8 mouse cellular contexts compared by ENCODE assay signal in genomic region chr8:70674716-70675115, GRCm38 (mm10). TPM values are rescaled to one million over a fixed set of nuclear protein-coding genes. Genes with fewer than 3 reads are reported as not detected.
DNase-seq lines count a peak whose midpoint lies in the region; ATAC-seq lines count a peak whose summit lies in the region.

No protein-coding gene starts in this region.

- peak overlapping the region; percentile 68; the same call in 1 of the 2 replicates for H3K4me2 ChIP-seq in embryonic facial prominence, embryonic 13.5 days
- H3K4me2 ChIP-seq in limb, embryonic 13.5 days (replicated peaks): peak overlapping the region; percentile 81; the same call in 1 of the 2 replicates

- DNase-seq in heart, embryonic 10.5 days (ENCODE audit: low spot score): no peak
- DNase-seq in heart, adult 8-10 months (ENCODE audit: low spot score): no peak
- peak; percentile 18 to 19 for DNase-seq in B cell, adult 2 months
- DNase-seq in right cerebral cortex, postnatal 14 days: no peak
- DNase-seq in left cerebral cortex, adult 8-10 months (ENCODE audit: low spot score in 2 of 2): no peak
- no peak for DNase-seq in urinary bladder, postnatal 36 days (ENCODE audit: low spot score in 2 of 2)

- H3K4me3 ChIP-seq in heart, embryonic 10.5 days: no peak overlapping the region; the same call in 1 of the 2 replicates
- no peak overlapping the region for H3K4me3 ChIP-seq in embryonic facial prominence, embryonic 13.5 days
- 0 out of 2 replicates have a peak overlapping the region, but pooled peaks have one; percentile 69 for H3K4me3 ChIP-seq in limb, embryonic 13.5 days

- H3K27me3 ChIP-seq in heart, embryonic 10.5 days (ENCODE audit: insufficient read depth, poor library complexity, severe bottlenecking): no peaks in the 10 kb centered on the region
- no peaks in the 10 kb centered on the region for H3K27me3 ChIP-seq in embryonic facial prominence, embryonic 13.5 days
- H3K27me3 ChIP-seq in limb, embryonic 13.5 days: no peaks in the 10 kb centered on the region

- no peak for ATAC-seq in embryonic facial prominence, embryonic 13.5 days (ENCODE audit: insufficient number of reproducible peaks, insufficient read depth, low FRiP score, low TSS enrichment, low read depth)
- no peak for ATAC-seq in limb, embryonic 13.5 days (ENCODE audit: low FRiP score, low read depth)

- peak overlapping the region; percentile 80; the same call in 1 of the 2 replicates for H3K9ac ChIP-seq in embryonic facial prominence, embryonic 13.5 days
- peak overlapping the region; percentile 77; the same call in 1 of the 2 replicates for H3K9ac ChIP-seq in limb, embryonic 13.5 days

- H3K36me3 ChIP-seq in heart, embryonic 10.5 days: peaks cover 32% of the 10 kb centered on the region
- H3K36me3 ChIP-seq in embryonic facial prominence, embryonic 13.5 days: peaks cover 35% of the 10 kb centered on the region
- peaks cover 36% of the 10 kb centered on the region for H3K36me3 ChIP-seq in limb, embryonic 13.5 days

- no peaks in the 10 kb centered on the region for H3K9me3 ChIP-seq in heart, embryonic 10.5 days
- no peaks in the 10 kb centered on the region for H3K9me3 ChIP-seq in embryonic facial prominence, embryonic 13.5 days
- no peaks in the 10 kb centered on the region for H3K9me3 ChIP-seq in limb, embryonic 13.5 days

- H3K4me1 ChIP-seq in heart, embryonic 10.5 days: peaks cover 25% of the 10 kb centered on the region
- H3K4me1 ChIP-seq in embryonic facial prominence, embryonic 13.5 days: peaks cover 18% of the 10 kb centered on the region
- H3K4me1 ChIP-seq in limb, embryonic 13.5 days: peaks cover 17% of the 10 kb centered on the region

- WGBS in heart, embryonic 10.5 days: 80% methylated on average over 4 of the region's 4 CpGs
- WGBS in embryonic facial prominence, embryonic 13.5 days: 63% methylated on average over 4 of the region's 4 CpGs
- WGBS in limb, embryonic 13.5 days: 73% methylated on average over 4 of the region's 4 CpGs

- H3K27ac ChIP-seq in heart, embryonic 10.5 days: peak overlapping the region; percentile 95
- no peak overlapping the region for H3K27ac ChIP-seq in embryonic facial prominence, embryonic 13.5 days
- no peak overlapping the region for H3K27ac ChIP-seq in limb, embryonic 13.5 days

RNA-seq across cellular contexts. Expression of gene Lsm4, which starts 1.7 kb away (rescaled TPM):
- 344 and 410 TPM in 2 replicates for polyA plus RNA-seq in heart, embryonic 10.5 days (2016; fragmentation: Nextera tagmentation; extraction: Ambion mirVana)
- total RNA-seq in heart, adult 8-10 months (2022): 10 to 100 TPM; 57.9 to 67.1 (median 63.4) TPM
- 248 and 270 TPM in 2 replicates for polyA plus RNA-seq in embryonic facial prominence, embryonic 13.5 days (2015; fragmentation: Nextera tagmentation; extraction: Ambion mirVana)
- 240 and 246 TPM in 2 replicates for polyA plus RNA-seq in limb, embryonic 13.5 days (2015; fragmentation: Nextera tagmentation; extraction: Ambion mirVana)
- 10 to 100 TPM; 61.5 to 65.0 (median 63.0) TPM for total RNA-seq in left cerebral cortex, adult 8-10 months (2022)

RNA-seq across cellular contexts. Expression of gene Pgpep1, which starts 14.5 kb away (rescaled TPM):
- polyA plus RNA-seq in heart, embryonic 10.5 days (2016; fragmentation: Nextera tagmentation; extraction: Ambion mirVana): 38.0 and 42.0 TPM in 2 replicates
- total RNA-seq in heart, adult 8-10 months (2022): 10 to 100 TPM; 40.0 to 57.7 (median 44.4) TPM
- 50.5 and 63.1 TPM in 2 replicates for polyA plus RNA-seq in embryonic facial prominence, embryonic 13.5 days (2015; fragmentation: Nextera tagmentation; extraction: Ambion mirVana)
- 68.2 and 71.1 TPM in 2 replicates for polyA plus RNA-seq in limb, embryonic 13.5 days (2015; fragmentation: Nextera tagmentation; extraction: Ambion mirVana)
- total RNA-seq in left cerebral cortex, adult 8-10 months (2022): 10 to 100 TPM; 11.2 to 17.0 (median 13.4) TPM

RNA-seq across cellular contexts. Expression of gene Jund, which starts 24.0 kb away (rescaled TPM):
- 76.3 and 116 TPM in 2 replicates for polyA plus RNA-seq in heart, embryonic 10.5 days (2016; fragmentation: Nextera tagmentation; extraction: Ambion mirVana)
- 100 to 1,000 TPM in 3 of 4 experiments, 10 to 100 TPM in 1; 84.2 to 134 (median 114) TPM for total RNA-seq in heart, adult 8-10 months (2022)
- polyA plus RNA-seq in embryonic facial prominence, embryonic 13.5 days (2015; fragmentation: Nextera tagmentation; extraction: Ambion mirVana): 54.7 and 68.5 TPM in 2 replicates
- 57.3 and 61.1 TPM in 2 replicates for polyA plus RNA-seq in limb, embryonic 13.5 days (2015; fragmentation: Nextera tagmentation; extraction: Ambion mirVana)
- total RNA-seq in left cerebral cortex, adult 8-10 months (2022): 100 to 1,000 TPM; 206 to 222 (median 214) TPM

RNA-seq across cellular contexts. Expression of gene Iqcn, which starts 28.5 kb away (rescaled TPM):
- polyA plus RNA-seq in heart, embryonic 10.5 days (2016; fragmentation: Nextera tagmentation; extraction: Ambion mirVana): not detected in 2 replicates
- under 1 TPM in 1 of 4 experiments, not detected in 3; 0.06 TPM for total RNA-seq in heart, adult 8-10 months (2022)
- polyA plus RNA-seq in embryonic facial prominence, embryonic 13.5 days (2015; fragmentation: Nextera tagmentation; extraction: Ambion mirVana): 0.07 TPM in 1 of 2 replicates, not detected in the other
- not detected in 2 replicates for polyA plus RNA-seq in limb, embryonic 13.5 days (2015; fragmentation: Nextera tagmentation; extraction: Ambion mirVana)
- total RNA-seq in left cerebral cortex, adult 8-10 months (2022): under 1 TPM in 1 of 4 experiments, not detected in 3; 0.07 TPM

RNA-seq across cellular contexts. Expression of gene Gdf15, which starts 42.5 kb away (rescaled TPM):
- polyA plus RNA-seq in heart, embryonic 10.5 days (2016; fragmentation: Nextera tagmentation; extraction: Ambion mirVana): 0.43 and 1.6 TPM in 2 replicates
- 1 to 10 TPM in 2 of 4 experiments, under 1 TPM in 2; 0.69 to 1.9 (median 1.2) TPM for total RNA-seq in heart, adult 8-10 months (2022)
- 0.14 and 0.22 TPM in 2 replicates for polyA plus RNA-seq in embryonic facial prominence, embryonic 13.5 days (2015; fragmentation: Nextera tagmentation; extraction: Ambion mirVana)
- polyA plus RNA-seq in limb, embryonic 13.5 days (2015; fragmentation: Nextera tagmentation; extraction: Ambion mirVana): 0.18 TPM in 1 of 2 replicates, not detected in the other
- total RNA-seq in left cerebral cortex, adult 8-10 months (2022): not detected

Comparison
In these comparisons a context has a peak if more than half of its experiments do, and no peak if none do; other contexts are left out.
1. DNase-seq: peak in B cell, adult 2 months (2 of 2); none in heart, embryonic 10.5 days (single experiment), heart, adult 8-10 months (single experiment), right cerebral cortex, postnatal 14 days (single experiment), left cerebral cortex, adult 8-10 months (0 of 2) and urinary bladder, postnatal 36 days (0 of 2).